Mouse (Mus musculus): Measurements from ENCODE around the gene Gm10570.
A peak's percentile ranks its signal among the peaks of the same experiment; 100 is the strongest.

Gm10570 gene

GRCm38 (mm10) chr4:130302285-130302870 is 6.1 kb downstream of the Gm10570 start:
- peak; percentile 18 to 33 for DNase-seq

- no peak for DNase-seq
Observed at GRCm38 (mm10) chr4:130299629-130300018, 8.8 kb downstream of the Gm10570 start.

DNA sequence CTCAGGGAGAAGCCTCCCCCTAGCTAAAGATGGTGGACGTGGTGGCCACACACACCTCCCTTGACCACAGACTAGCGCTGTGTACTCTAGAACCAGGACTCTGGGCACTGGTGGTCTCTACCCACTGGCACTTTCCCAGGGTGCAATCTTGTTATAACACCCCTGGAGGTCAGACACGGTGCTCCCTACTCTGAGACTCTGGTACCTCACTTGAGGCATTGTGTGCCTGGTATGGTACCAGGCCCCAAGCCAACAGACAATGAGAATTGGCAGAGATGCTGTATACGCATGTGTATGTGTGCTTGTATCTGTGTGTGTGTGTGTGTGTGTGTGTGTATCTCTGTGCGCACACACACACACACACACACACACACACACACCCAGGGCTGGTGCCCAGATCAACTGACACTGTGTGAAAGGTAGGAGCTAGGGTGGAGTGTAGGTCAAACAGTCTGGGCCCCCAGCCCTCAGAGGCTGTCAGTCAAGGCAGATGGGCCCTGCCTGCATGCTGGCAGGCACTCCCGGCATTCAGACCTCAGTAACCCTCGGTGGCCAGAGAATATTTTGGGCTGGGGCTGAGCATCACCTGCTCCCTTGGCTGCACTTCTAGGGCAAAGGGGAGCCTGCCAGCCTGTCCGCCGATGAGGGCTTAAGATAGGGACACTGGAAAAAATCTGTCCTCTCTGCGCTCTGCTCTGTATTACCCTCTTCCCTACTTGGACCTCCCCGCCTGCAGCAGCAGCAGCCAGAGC is 9.4 kb downstream of the Gm10570 start:
- DNase-seq = no peak

- DNase-seq = no peak
Observed at GRCm38 (mm10) chr4:130297123-130297529, 11.3 kb downstream of the Gm10570 start.

GRCm38 (mm10) chr4:130296243-130296965 is 12.1 kb downstream of the Gm10570 start:
- DNase-seq = no peak

DNA sequence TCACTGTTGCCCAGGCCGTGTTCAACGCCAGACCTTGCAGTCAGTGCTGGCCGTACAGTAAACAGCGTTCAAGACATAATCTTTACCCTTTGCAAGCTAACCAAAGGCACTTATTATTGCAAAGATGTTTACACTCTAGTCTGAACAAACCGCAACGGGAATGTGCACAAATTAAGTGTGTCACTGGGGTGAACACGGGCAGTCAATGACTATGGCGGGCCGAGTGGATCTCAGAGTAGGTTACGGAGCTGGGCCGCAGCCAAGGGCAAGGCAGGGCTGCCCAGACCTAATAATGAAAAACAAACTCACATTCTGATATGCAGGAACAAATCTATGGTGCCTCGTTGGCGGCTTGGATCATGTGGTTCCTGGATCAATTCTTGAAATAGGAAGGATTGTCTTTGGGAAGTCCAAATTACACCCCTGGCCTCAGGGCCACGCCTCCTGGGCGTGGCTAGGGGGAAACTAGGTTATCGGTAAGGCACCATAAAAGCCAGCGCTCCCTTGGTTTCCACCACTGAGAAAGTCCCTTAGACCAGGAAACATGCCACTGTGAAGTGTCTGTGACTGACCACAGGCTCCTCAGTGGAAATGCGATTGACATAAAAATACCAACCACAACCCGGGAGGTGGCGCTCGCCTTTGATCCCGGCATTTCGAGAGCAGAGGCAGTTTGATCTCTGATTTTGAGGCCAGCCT is 13.3 kb downstream of the Gm10570 start:
- peak; percentile 59 to 74 for DNase-seq

DNA sequence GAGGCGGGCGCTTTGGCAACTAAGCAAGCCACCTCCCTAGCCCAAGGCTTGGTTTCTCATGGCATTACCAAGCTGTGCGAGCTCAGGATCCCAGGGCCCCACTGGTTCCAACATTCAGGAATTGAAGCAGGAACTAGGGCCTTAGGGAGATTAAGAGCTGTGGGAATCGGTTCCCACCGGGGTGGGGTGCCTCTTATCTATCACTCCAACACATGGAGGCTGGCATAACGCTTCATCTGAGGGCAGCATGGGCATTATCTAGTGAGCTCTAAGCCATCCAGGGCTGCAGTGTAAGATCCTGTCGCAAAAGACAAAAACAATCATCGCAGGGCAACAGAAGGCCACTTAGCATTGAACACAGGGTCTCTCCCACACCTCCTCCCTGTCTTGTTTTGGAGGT is 14.0 kb downstream of the Gm10570 start:
- no peak for DNase-seq

DNA sequence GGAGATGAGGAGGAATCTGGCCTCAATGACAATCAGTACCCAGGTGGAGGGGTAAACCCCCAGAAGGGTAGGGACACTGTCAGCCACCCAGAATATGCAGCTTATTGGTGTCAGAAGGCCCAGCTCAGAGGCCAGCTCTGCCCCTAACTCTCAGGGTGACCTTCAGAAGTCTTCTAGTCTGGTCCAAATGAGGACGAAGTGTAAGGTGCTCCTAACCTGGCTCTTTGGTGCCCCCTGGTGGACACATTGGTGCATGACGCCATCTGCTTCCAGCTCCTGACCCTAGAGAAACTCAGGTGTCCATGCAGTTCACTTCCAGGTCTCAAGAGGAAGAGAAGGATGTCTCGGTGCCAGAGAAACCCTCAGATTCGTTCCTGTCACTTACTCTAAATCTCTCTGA is 16.2 kb downstream of the Gm10570 start:
- DNase-seq = peak; percentile 59 to 69

GRCm38 (mm10) chr4:130289824-130290223 is 18.6 kb downstream of the Gm10570 start:
- DNase-seq = no peak

DNA sequence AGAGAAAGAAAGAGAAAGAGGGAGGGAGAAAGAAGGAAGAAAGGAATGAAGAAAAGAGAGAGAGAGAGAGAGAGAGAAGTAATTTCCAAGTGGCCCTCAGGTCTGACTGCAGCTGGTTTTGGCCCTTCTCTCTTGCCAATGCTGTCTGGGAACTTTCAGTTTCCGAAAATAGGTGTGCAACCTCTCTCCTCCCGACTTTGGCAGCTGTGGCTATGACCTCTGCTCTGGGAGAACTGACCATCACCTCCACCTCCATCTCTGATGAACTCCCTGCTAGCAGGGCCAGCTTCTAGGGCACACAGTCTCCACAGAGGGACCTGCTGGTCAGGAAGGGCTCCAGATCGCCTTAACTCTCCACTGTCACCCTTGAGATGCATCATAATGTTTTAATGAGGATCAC is 21.9 kb downstream of the Gm10570 start:
- no peak for DNase-seq

DNA sequence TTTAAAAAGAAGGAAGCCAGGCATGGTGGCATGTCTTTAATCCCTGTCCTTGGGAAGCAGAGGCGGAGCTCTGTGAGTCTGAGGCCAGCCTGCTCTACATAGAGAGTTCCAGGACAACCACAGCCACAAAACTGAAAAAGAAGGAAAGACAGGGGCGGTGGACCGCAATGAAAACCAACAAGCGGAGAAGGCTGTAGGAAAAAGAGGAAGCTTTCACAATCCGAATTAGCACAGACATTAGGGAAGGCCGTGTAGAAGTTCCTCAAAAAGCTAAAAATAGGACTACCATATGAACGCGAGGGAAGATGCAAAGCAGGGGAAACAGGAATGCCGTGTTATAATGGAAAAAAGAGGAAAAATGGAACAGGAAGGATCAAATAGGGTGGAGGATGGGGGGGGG is 24.6 kb downstream of the Gm10570 start:
- no peak for DNase-seq

DNA sequence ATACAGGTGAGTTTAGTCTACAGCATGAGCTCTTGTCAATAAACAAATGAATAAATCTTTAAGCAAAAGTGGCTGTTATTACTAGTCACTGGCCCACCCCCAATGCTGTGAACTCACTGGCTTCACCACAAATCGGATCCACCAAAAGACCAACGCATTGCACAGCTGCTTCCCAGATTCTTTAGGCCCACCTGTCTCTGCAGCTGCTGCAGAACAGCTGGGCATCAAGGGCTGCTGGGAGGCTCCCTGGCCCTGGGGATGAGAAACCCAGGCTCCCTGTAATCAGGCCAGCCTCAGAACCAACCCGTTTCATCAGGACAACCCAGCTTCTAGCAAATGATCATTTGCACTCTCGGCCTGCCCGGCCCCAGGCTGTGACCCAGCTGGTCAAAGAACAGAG is 25.6 kb downstream of the Gm10570 start:
- DNase-seq = no peak

DNA sequence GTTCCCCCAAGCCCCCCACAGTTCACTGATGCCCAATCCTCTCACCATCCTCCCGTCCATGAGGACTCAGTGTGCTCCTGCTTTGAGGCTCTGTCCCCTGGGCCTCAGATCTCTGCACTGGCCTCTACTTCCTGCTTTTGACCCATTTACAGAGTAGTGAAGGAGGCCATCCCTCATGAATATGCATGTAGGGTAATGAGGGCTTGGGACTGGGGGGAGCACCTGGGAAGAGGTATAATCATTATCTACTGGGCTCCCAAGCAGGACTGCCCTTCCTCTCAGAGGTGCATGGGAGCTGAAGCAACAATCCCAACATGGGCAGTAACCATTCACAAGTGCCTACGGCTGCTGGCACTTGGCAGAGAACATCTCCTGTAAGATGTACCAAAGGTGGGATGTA is 29.4 kb downstream of the Gm10570 start, which contains the start of gene Serinc2:
TSS of gene Serinc2 (minus strand) at position 101 of the 400 bp plus-strand sequence.
- no peak for DNase-seq

GRCm38 (mm10) chr4:130276573-130277176 is 31.8 kb downstream of the Gm10570 start:
- DNase-seq = no peak

DNA sequence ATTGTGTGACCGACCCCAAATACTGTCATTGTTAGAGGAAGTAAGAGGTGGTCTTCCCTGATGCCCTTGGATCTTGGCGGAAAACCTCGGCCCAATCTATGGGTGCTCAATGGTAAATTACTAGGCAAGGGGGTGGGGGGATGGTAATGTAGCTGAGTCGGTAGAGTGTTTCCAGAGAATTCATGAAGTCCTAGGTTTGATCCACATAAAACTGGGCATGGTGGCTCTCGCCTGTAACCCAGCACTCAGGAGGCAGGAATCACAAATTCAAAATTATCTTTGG is 32.7 kb downstream of the Gm10570 start:
- no peak for DNase-seq

- DNase-seq = peak; percentile 26 to 48
Observed at GRCm38 (mm10) chr4:130275016-130275822, 33.3 kb downstream of the Gm10570 start.

GRCm38 (mm10) chr4:130274346-130275015 is 34.0 kb downstream of the Gm10570 start:
- no peak for DNase-seq

- DNase-seq = no peak
Observed at GRCm38 (mm10) chr4:130273698-130274345, 34.7 kb downstream of the Gm10570 start.

DNA sequence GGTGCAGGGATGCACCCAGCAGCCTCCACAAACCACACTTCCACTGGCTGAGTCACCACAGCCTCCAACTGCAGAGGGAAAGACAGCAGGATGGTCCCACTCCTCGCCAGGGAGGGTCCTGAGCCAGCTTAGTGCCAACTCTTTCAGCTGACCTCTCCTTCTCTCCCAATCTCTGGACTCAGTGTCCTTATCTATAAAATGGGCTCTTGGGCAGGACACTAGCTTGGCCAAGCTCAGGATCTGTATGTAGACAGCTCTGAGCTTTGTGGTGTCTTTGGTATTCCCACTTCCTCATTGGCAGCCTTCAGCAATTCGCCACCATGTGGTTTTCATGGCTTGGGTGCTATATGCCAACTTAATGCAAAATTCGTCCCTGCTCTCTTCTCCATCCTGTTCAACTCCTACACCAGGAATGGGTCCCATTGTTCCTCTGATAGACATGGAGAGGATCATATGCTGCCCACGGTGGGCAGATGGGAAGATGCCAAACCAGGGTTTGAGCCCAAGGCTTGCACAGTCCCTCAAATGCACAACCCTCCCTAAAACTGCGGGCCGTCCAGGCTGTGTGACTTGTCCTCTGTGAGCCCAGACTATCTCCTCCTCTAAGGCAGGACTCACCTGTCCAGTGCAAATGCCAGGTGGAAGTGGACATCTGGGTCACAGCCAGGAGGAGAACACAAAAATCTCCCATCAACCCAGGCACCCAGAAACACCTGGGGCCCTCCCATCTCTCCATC is 37.7 kb downstream of the Gm10570 start:
- DNase-seq = no peak

DNA sequence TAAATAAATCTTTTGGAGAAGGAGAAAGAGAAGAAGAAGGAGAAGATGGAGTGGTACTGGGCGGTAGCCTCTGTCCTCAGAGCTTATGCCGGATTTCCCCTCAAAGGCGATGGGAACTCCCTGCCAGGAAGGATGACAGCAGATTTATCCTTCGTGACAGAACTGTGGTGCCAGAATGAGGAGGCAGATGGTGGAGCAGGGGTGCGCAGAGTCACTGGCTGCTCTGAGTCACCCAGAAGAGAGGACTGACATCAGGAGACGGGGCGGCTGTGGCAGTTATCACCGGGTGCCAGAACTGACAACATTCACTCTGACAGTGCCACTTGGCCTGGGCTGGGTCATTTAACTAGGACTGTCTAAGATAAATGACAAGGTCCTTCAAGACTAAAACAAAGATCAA is 38.4 kb downstream of the Gm10570 start:
- DNase-seq = no peak
